Comparison of ENCODE assay signal across 12 mouse cellular contexts in genomic region chr6:28931234-28931633, GRCm38 (mm10).
DNase-seq lines count a peak whose midpoint lies in the region; ATAC-seq lines count a peak whose summit lies in the region.
"Had no signal": no experiment of that assay in that cellular context is flagged by ENCODE, and none has a peak within 500 bp of the region (broad histone marks: within the 10 kb centered on the region; RNA-seq: fewer than 3 reads in every experiment).

No protein-coding gene starts in this region.

- no peak overlapping the region for H3K9ac ChIP-seq in kidney, embryonic 14.5 days (ENCODE audit: low read depth, low read length)
- H3K9ac ChIP-seq in forebrain, embryonic 14.5 days (ENCODE audit: low read length) = no peak overlapping the region; the same call in 1 of the 2 replicates
- H3K9ac ChIP-seq: liver, embryonic 13.5 days had no signal

- 25% methylated on average over 9 of the region's 9 CpGs for WGBS in kidney, embryonic 14.5 days
- WGBS in forebrain, embryonic 14.5 days = 11% methylated on average over 9 of the region's 9 CpGs
- WGBS in midbrain, embryonic 10.5 days = 31% methylated on average over 9 of the region's 9 CpGs

- no peak for ATAC-seq in kidney, embryonic 14.5 days (ENCODE audit: low FRiP score, low TSS enrichment)
- ATAC-seq in forebrain, embryonic 14.5 days = peak; percentile 45

- no peaks in the 10 kb centered on the region for H3K36me3 ChIP-seq in kidney, embryonic 14.5 days (ENCODE audit: control insufficient read depth, insufficient read depth, low read length)
- no peaks in the 10 kb centered on the region for H3K36me3 ChIP-seq in forebrain, embryonic 14.5 days (ENCODE audit: control insufficient read depth, insufficient read depth, low read length)
- H3K36me3 ChIP-seq in midbrain, embryonic 10.5 days = no peaks in the 10 kb centered on the region
- H3K36me3 ChIP-seq: G1E; liver, embryonic 13.5 days had no signal

- H3K27me3 ChIP-seq in kidney, embryonic 14.5 days (ENCODE audit: control insufficient read depth, insufficient read depth, low read length) = no peaks in the 10 kb centered on the region
- H3K27me3 ChIP-seq in forebrain, embryonic 14.5 days (replicated peaks; ENCODE audit: control insufficient read depth, insufficient read depth, low read length) = no peaks in the 10 kb centered on the region
- 0 out of 2 replicates have a peak, but pooled peaks cover 8% of the 10 kb centered on the region for H3K27me3 ChIP-seq in midbrain, embryonic 10.5 days (ENCODE audit: low read depth, poor library complexity, severe bottlenecking)

- H3K9me3 ChIP-seq in kidney, embryonic 14.5 days (ENCODE audit: control insufficient read depth, low read length) = no peaks in the 10 kb centered on the region
- H3K9me3 ChIP-seq in forebrain, embryonic 14.5 days (replicated peaks; ENCODE audit: control insufficient read depth, low read length) = no peaks in the 10 kb centered on the region
- no peaks in the 10 kb centered on the region for H3K9me3 ChIP-seq in midbrain, embryonic 10.5 days (replicated peaks)
- H3K9me3 ChIP-seq: G1E; liver, embryonic 13.5 days had no signal

- no peak for DNase-seq in kidney, postnatal 25 days
- DNase-seq in embryo, embryonic 11 days = peak; percentile 45
- DNase-seq in forebrain, embryonic 14.5 days (ENCODE audit: low spot score) = peak; percentile 45
- no peak for DNase-seq in midbrain, embryonic 10.5 days (ENCODE audit: low spot score)
- no peak for DNase-seq in cerebellum, postnatal 14 days
- DNase-seq in right cerebral cortex, postnatal 4 days = no peak
- DNase-seq in left cerebral cortex, adult 11 months (ENCODE audit: low spot score) = no peak
- DNase-seq: adrenal gland, adult 2 months; kidney, adult 9 months; liver, embryonic 13.5 days had no signal

- peaks cover 13% of the 10 kb centered on the region for H3K4me1 ChIP-seq in kidney, embryonic 14.5 days (ENCODE audit: control insufficient read depth, insufficient read depth, low read length)
- peaks cover 6% of the 10 kb centered on the region for H3K4me1 ChIP-seq in forebrain, embryonic 14.5 days (ENCODE audit: control insufficient read depth, insufficient read depth, low read length)
- peaks cover 20% of the 10 kb centered on the region for H3K4me1 ChIP-seq in midbrain, embryonic 10.5 days
- H3K4me1 ChIP-seq: liver, embryonic 13.5 days had no signal

- no peak overlapping the region for H3K4me3 ChIP-seq in kidney, embryonic 14.5 days (ENCODE audit: low read length)
- H3K4me3 ChIP-seq in forebrain, embryonic 14.5 days (ENCODE audit: low read depth, low read length) = no peak overlapping the region
- H3K4me3 ChIP-seq in midbrain, embryonic 10.5 days = peak overlapping the region; percentile 43
- H3K4me3 ChIP-seq: liver, embryonic 13.5 days had no signal

- H3K27ac ChIP-seq in kidney, embryonic 14.5 days (ENCODE audit: low read depth, low read length) = no peak overlapping the region
- H3K27ac ChIP-seq in forebrain, embryonic 14.5 days (ENCODE audit: low read depth, low read length) = no peak overlapping the region
- H3K27ac ChIP-seq in midbrain, embryonic 10.5 days (replicated peaks) = peak overlapping the region; percentile 50; the same call in 1 of the 2 replicates
- H3K27ac ChIP-seq: liver, embryonic 13.5 days had no signal

- H3K4me2 ChIP-seq in kidney, embryonic 14.5 days (replicated peaks; ENCODE audit: low read depth, low read length) = peak overlapping the region; percentile 50
- peak overlapping the region; percentile 56; the same call in 1 of the 2 replicates for H3K4me2 ChIP-seq in forebrain, embryonic 14.5 days (ENCODE audit: low read length)
- H3K4me2 ChIP-seq: liver, embryonic 13.5 days had no signal

Comparison
In these comparisons a context has a peak if more than half of its experiments do, and no peak if none do; other contexts are left out.
1. DNase-seq: peak in embryo, embryonic 11 days (single experiment) and forebrain, embryonic 14.5 days (single experiment); none in kidney, postnatal 25 days (0 of 2), midbrain, embryonic 10.5 days (single experiment), cerebellum, postnatal 14 days (0 of 2), right cerebral cortex, postnatal 4 days (single experiment) and left cerebral cortex, adult 11 months (single experiment).